Mouse (Mus musculus): ENCODE results near the gene BC030499. TPM values are rescaled to one million over a fixed set of nuclear protein-coding genes. Genes with fewer than 3 reads are reported as not detected.

Gene BC030499
- polyA plus RNA-seq, 1 experiment, result 0.63 TPM

DNA sequence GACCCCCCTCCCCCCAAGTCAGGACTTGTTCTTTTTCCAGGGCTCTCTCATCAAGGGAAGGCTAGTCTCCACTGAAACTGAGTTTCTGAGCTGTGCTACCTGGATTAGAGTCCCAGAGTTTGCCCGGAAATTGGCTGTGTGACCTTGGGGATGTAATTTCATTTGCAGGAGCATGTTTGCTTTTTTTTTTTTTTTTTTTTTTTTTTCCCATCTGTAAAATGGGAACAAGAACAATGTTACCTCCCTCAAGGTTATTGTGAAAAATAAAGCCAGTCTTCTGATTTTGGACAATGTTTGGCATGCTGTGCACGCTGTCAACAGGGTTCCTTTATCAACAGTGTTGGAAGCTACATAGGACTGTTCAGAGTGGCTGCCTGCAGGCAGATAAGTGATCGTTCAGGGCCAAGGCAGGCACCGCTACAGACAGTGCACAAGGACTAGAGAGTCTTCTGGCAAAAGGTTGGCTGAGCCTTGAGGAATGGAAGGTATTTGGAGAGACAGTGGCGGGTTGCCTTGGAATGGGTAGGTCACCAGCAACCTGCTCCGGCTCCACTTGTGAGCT is 53.8 kb downstream of the BC030499 start:
- no peak for TF ChIP-seq CTCF (IDR thresholded peaks at IDR 0.05; ENCODE audit: borderline replicate concordance, insufficient read depth, low read length)
- TF ChIP-seq POLR2A (IDR thresholded peaks at IDR 0.05; ENCODE audit: low read depth, low read length), result no peak
- Histone ChIP-seq H3K4me3 (ENCODE audit: insufficient read depth, low read length) (peak overlapping the region; percentile 46), H3K4me1 (ENCODE audit: control insufficient read depth, insufficient read depth, low read length) (no peaks in the 10 kb centered on the region), H3K27ac (ENCODE audit: insufficient read depth, low read length) (no peak overlapping the region)

- Histone ChIP-seq H3K27ac (ENCODE audit: insufficient read depth, low read length) (no peak overlapping the region), H3K4me1 (ENCODE audit: control insufficient read depth, insufficient read depth, low read length) (no peaks in the 10 kb centered on the region), H3K4me3 (ENCODE audit: insufficient read depth, low read length) (no peak overlapping the region)
- no peak for TF ChIP-seq POLR2A (IDR thresholded peaks at IDR 0.05; ENCODE audit: low read depth, low read length)
- no peak for TF ChIP-seq CTCF (IDR thresholded peaks at IDR 0.05; ENCODE audit: borderline replicate concordance, insufficient read depth, low read length)
Measured at GRCm38 (mm10) chr11:78344890-78345715, 54.5 kb downstream of the BC030499 start.

- TF ChIP-seq POLR2A (IDR thresholded peaks at IDR 0.05; ENCODE audit: low read depth, low read length) (no peak), CTCF (IDR thresholded peaks at IDR 0.05; ENCODE audit: borderline replicate concordance, insufficient read depth, low read length) (no peak)
- Histone ChIP-seq H3K27ac (ENCODE audit: insufficient read depth, low read length) (no peak overlapping the region), H3K4me1 (ENCODE audit: control insufficient read depth, insufficient read depth, low read length) (no peaks in the 10 kb centered on the region)
Measured at GRCm38 (mm10) chr11:78345801-78346200, 55.2 kb downstream of the BC030499 start.

More at GRCm38 (mm10) chr11:78345801-78346200, 55.2 kb downstream of the BC030499 start:
- H3K4me3 ChIP-seq (ENCODE audit: insufficient read depth, low read length), result no peak overlapping the region

Other genes starting within 250 kb of the BC030499 start
- 17.0 and 18.5 TPM in 2 replicates for gene Eral1, start 210.5 kb upstream of the BC030499 start, polyA plus RNA-seq (2011; ENCODE audit: insufficient read length, low read depth, missing spikeins)
- gene Fam222b, start 196.2 kb upstream of the BC030499 start, polyA plus RNA-seq (2011; ENCODE audit: insufficient read length, low read depth, missing spikeins), result 10.2 and 15.5 TPM in 2 replicates
- 40.5 and 45.1 TPM in 2 replicates for gene Traf4, start 125.3 kb upstream of the BC030499 start, polyA plus RNA-seq (2011; ENCODE audit: insufficient read length, low read depth, missing spikeins)
- 12.0 and 17.9 TPM in 2 replicates for gene Nek8, start 114.2 kb upstream of the BC030499 start, polyA plus RNA-seq (2011; ENCODE audit: insufficient read length, low read depth, missing spikeins)
- gene Tlcd1, start 114.1 kb upstream of the BC030499 start, polyA plus RNA-seq (2011; ENCODE audit: insufficient read length, low read depth, missing spikeins), result 13.6 and 15.3 TPM in 2 replicates
- 2,180 and 2,276 TPM in 2 replicates for gene Rpl23a, start 107.3 kb upstream of the BC030499 start, polyA plus RNA-seq (2011; ENCODE audit: insufficient read length, low read depth, missing spikeins)
- 112 and 127 TPM in 2 replicates for gene Rab34, start 102.4 kb upstream of the BC030499 start, polyA plus RNA-seq (2011; ENCODE audit: insufficient read length, low read depth, missing spikeins)
- gene Proca1, start 97.4 kb upstream of the BC030499 start, polyA plus RNA-seq (2011; ENCODE audit: insufficient read length, low read depth, missing spikeins), result 0.92 and 1.7 TPM in 2 replicates
- 65.4 and 67.3 TPM in 2 replicates for gene Sdf2, start 45.1 kb upstream of the BC030499 start, polyA plus RNA-seq (2011; ENCODE audit: insufficient read length, low read depth, missing spikeins)
- 56.1 and 57.8 TPM in 2 replicates for gene Supt6, start 44.9 kb upstream of the BC030499 start, polyA plus RNA-seq (2011; ENCODE audit: insufficient read length, low read depth, missing spikeins)
- 81.8 and 86.7 TPM in 2 replicates for gene 2610507B11Rik, start 29.1 kb upstream of the BC030499 start, polyA plus RNA-seq (2011; ENCODE audit: insufficient read length, low read depth, missing spikeins)
- 22.6 and 35.1 TPM in 2 replicates for gene Spag5, start 10.7 kb downstream of the BC030499 start, polyA plus RNA-seq (2011; ENCODE audit: insufficient read length, low read depth, missing spikeins)
- gene Aldoc, start 32.1 kb downstream of the BC030499 start, polyA plus RNA-seq (2011; ENCODE audit: insufficient read length, low read depth, missing spikeins), result 2.8 and 5.3 TPM in 2 replicates
- 62.1 and 65.0 TPM in 2 replicates for gene Pigs, start 37.6 kb downstream of the BC030499 start, polyA plus RNA-seq (2011; ENCODE audit: insufficient read length, low read depth, missing spikeins)
- 14.4 and 19.2 TPM in 2 replicates for gene Unc119, start 52.6 kb downstream of the BC030499 start, polyA plus RNA-seq (2011; ENCODE audit: insufficient read length, low read depth, missing spikeins)
- 0.15 TPM in 1 of 2 replicates, not detected in the other for gene Foxn1, start 95.7 kb downstream of the BC030499 start, polyA plus RNA-seq (2011; ENCODE audit: insufficient read length, low read depth, missing spikeins)
- gene Slc13a2, start 131.4 kb downstream of the BC030499 start, polyA plus RNA-seq (2011; ENCODE audit: insufficient read length, low read depth, missing spikeins), result not detected in 2 replicates
- gene Slc46a1, start 174.9 kb downstream of the BC030499 start, polyA plus RNA-seq (2011; ENCODE audit: insufficient read length, low read depth, missing spikeins), result 4.3 and 6.5 TPM in 2 replicates
- 0.33 and 0.97 TPM in 2 replicates for gene Sarm1, start 206.9 kb downstream of the BC030499 start, polyA plus RNA-seq (2011; ENCODE audit: insufficient read length, low read depth, missing spikeins)
- not detected in 2 replicates for gene Vtn, start 208.2 kb downstream of the BC030499 start, polyA plus RNA-seq (2011; ENCODE audit: insufficient read length, low read depth, missing spikeins)
- gene Sebox, start 212.6 kb downstream of the BC030499 start, polyA plus RNA-seq (2011; ENCODE audit: insufficient read length, low read depth, missing spikeins), result not detected in 2 replicates
- gene Tmem199, start 221.3 kb downstream of the BC030499 start, polyA plus RNA-seq (2011; ENCODE audit: insufficient read length, low read depth, missing spikeins), result 16.6 and 19.5 TPM in 2 replicates
- 61.9 and 68.9 TPM in 2 replicates for gene Poldip2, start 221.4 kb downstream of the BC030499 start, polyA plus RNA-seq (2011; ENCODE audit: insufficient read length, low read depth, missing spikeins)
- 78.3 and 92.0 TPM in 2 replicates for gene Tnfaip1, start 245.5 kb downstream of the BC030499 start, polyA plus RNA-seq (2011; ENCODE audit: insufficient read length, low read depth, missing spikeins)
- 56.8 and 66.1 TPM in 2 replicates for gene Ift20, start 245.5 kb downstream of the BC030499 start, polyA plus RNA-seq (2011; ENCODE audit: insufficient read length, low read depth, missing spikeins)

All from embryonic fibroblast, embryonic 13.5 days (primary cell).